Mouse (Mus musculus) stomach, embryonic 14.5 days (tissue): ENCODE results near the gene Kcnc1. TPM values are rescaled to one million over a fixed set of nuclear protein-coding genes. Genes with fewer than 3 reads are reported as not detected.

Experiments used
- ATAC-seq: fragments of 200-750 bp; cut with Nextera tagmentation; 2 replicates; pipeline ENCODE4 v1.8.0; 2017; ENCODE audit warnings: low read depth, moderate TSS enrichment; ENCODE audit not compliant: insufficient number of reproducible peaks, insufficient read depth, low FRiP score
- H3K27ac ChIP-seq: fragments of 300-500 bp; sonication (generic); 2 replicates; pipeline ENCODE4 v1.5.1; 2014; ENCODE audit warnings: mild to moderate bottlenecking, low read length, moderate library complexity, mixed read lengths
- H3K27me3 ChIP-seq: fragments of 300-500 bp; sonication (generic); 2 replicates; pipeline ENCODE4 v1.6.1; 2014; ENCODE audit warnings: low read length, control low read depth, mixed read lengths; ENCODE audit not compliant: control insufficient read depth, insufficient read depth
- H3K36me3 ChIP-seq: fragments of 300-500 bp; sonication (generic); 2 replicates; pipeline ENCODE4 v1.6.1; 2014; ENCODE audit warnings: mild to moderate bottlenecking, control low read depth, low read length, moderate library complexity, mixed read lengths; ENCODE audit not compliant: control insufficient read depth, insufficient read depth
- H3K4me1 ChIP-seq: fragments of 300-500 bp; sonication (generic); 2 replicates; pipeline ENCODE4 v1.6.1; 2014; ENCODE audit warnings: low read length, control low read depth, mixed read lengths; ENCODE audit not compliant: control insufficient read depth, insufficient read depth
- H3K4me2 ChIP-seq: fragments of 300-500 bp; sonication (generic); replicated peaks from 2 replicates; pipeline ENCODE4 v1.6.1; 2014; ENCODE audit warnings: low read depth, low read length, control low read depth
- H3K4me3 ChIP-seq: fragments of 300-500 bp; sonication (generic); 2 replicates; pipeline ENCODE4 v1.5.1; 2014; ENCODE audit warnings: low read depth, low read length, control low read depth
- H3K9ac ChIP-seq: fragments of 300-500 bp; sonication (generic); replicated peaks from 2 replicates; pipeline ENCODE4 v1.6.1; 2014; ENCODE audit warnings: low read depth, mild to moderate bottlenecking, control low read depth, low read length, moderate library complexity, mixed read lengths
- H3K9me3 ChIP-seq: fragments of 300-500 bp; sonication (generic); 2 replicates; pipeline ENCODE4 v1.6.1; 2016; ENCODE audit warnings: low read depth, low read length, control low read depth; ENCODE audit not compliant: control insufficient read depth
- WGBS: fragments of 180-500 bp; shearing (Covaris S2); extraction: QIAGEN DNeasy Blood & Tissue Kit; methylation state at CpG from one replicate; pipeline ENCODE4 v1.1.7; 2014; 5-methylcytosine and 5-hydroxymethylcytosine counted together
- polyA plus RNA-seq: library from polyadenylated mRNA; unstranded; fragments of >200 nt; fragmentation: Nextera tagmentation; extraction: Ambion mirVana; gene quantifications from 2 replicates; pipeline ENCODE4 v1.2.1, GENCODE M21; 2014

Kcnc1 gene
- polyA plus RNA-seq, result 0.35 and 0.51 TPM in 2 replicates

DNA sequence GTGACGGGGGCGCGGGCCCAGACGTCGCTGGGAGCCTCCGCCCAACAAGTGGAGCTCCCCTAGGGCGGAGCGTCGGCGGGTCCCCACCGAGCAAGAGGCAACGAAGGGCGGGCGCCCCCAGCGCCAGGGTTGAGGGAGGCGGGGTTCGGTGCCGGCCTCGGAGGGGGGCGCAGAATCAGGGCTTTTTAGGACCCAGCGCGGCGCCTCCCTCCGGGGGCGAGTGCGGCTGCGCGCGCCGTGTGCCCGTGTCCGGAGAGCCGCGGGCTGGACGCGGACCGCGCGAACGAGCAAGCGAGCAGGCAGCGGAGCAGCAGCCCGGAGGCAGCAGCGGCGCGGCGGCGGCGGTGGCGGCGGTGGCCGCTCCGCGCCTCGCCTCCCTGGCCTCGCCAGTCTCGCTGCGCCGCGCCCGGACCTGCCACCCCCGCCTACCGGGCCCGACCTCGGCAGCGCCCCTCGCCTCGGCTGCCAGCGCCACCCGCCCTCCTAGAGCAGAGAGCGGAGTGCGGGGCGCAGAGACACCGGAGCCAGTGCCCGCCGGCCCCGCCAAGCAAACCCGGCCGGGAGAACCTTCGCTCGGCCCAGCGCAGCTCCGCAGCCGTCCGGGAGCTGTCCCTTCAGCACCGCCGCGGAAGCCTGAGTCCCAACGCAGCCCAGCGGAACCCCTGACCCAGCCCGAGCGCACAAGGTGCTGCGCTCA, at the start of gene Kcnc1:
Gene Kcnc1, plus strand, starts transcription at position 267 of the 697 bp plus-strand sequence.
- H3K9me3 ChIP-seq, result no peaks in the 10 kb centered on the region
- H3K4me1 ChIP-seq, result peaks cover 8% of the 10 kb centered on the region; the same call in 1 of the 2 replicates
- H3K27ac ChIP-seq, result no peak within 1 kb of the TSS
- no peaks in the 10 kb centered on the region for H3K36me3 ChIP-seq
- peaks cover 47% of the 10 kb centered on the region for H3K27me3 ChIP-seq
- H3K9ac ChIP-seq, result no peak within 1 kb of the TSS
- WGBS, result under 1% methylated on average over 77 of the region's 93 CpGs
- peak within 1 kb of the TSS; percentile 31 for H3K4me3 ChIP-seq
- peak within 1 kb of the TSS; percentile 75 for H3K4me2 ChIP-seq
- peak; percentile 80 for ATAC-seq

DNA sequence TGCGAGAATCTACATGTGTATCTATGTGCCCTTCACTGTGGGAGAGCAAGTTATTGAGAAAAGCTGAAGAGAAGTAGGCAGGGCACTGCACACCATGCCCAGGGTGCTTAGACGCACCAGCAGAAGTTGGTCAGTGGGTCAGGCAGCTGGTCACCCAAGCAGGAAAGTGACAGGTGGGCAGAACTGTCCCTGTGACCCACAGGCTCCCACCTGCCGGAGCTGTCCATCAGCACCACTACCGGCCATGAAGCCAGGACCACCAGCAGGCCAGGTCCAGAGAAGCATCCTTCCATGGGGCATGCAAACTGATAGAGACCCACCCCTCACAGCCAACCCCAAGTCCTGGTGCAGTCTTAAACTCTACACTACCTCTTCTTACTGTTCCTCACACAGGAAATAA, 48.6 kb upstream of the Kcnc1 start:
- no peak for ATAC-seq
- H3K27me3 ChIP-seq, result peaks cover 26% of the 10 kb centered on the region
- WGBS, result 59% methylated on average over 4 of the region's 4 CpGs
- no peaks in the 10 kb centered on the region for H3K9me3 ChIP-seq
- no peaks in the 10 kb centered on the region for H3K4me1 ChIP-seq
- H3K4me3 ChIP-seq, result no peak overlapping the region
- H3K9ac ChIP-seq, result no peak overlapping the region
- no peak overlapping the region for H3K27ac ChIP-seq
- H3K36me3 ChIP-seq, result no peaks in the 10 kb centered on the region
- no peak overlapping the region for H3K4me2 ChIP-seq

DNA sequence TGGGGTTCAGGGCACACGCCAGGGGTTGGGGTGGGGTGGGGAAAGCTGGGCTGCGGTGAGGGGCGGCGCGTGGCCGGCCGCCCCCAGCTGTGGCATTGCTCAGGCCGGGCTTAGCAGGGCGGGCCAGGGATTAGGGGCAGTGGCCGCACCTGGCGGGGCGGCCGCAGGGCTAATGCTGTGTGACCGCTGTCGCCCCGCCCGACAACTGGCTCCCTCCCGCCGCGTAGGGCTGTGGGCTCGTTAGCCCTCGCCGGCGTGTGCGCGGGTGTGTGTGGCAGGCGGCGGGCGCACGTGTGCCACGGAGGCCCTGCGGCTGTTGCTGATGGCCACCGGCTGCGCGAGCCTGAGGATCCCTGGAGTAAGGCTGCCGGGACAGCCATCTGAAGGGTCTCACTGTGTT, 47.5 kb upstream of the Kcnc1 start:
- Histone ChIP-seq H3K27me3 (peaks cover 26% of the 10 kb centered on the region), H3K9me3 (no peaks in the 10 kb centered on the region), H3K27ac (no peak overlapping the region), H3K4me2 (no peak overlapping the region), H3K4me3 (no peak overlapping the region), H3K36me3 (no peaks in the 10 kb centered on the region), H3K9ac (no peak overlapping the region), H3K4me1 (no peaks in the 10 kb centered on the region)
- WGBS, result 4% methylated on average over 36 of the region's 36 CpGs
- no peak for ATAC-seq

DNA sequence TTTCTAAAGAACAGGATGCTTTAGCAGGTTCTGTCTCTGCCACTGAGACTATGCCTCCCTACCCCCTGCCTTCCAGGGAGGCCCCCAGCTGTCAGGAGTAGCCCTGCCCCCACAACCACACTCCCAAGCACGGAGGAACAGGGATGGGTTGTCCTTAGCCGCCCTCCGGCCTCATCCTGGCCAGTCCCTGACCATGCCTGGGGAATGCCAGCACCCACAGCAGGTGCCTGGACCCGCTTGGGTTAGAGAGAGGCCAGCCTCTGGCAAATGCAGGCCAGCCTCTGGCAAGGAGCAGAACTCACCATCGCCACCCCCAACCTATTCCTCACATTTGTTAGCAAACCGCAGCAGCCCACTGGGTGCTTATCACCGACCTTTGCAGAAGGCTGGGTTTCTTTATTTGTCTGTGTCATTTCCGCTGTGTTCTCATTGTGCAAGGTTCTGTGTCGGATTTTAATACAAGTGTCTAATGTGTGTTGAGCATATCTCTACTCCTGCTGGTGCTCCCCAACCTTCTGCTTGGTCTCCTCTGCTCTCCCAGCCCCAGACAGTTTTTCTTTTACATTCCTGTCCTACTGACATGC, 46.1 kb upstream of the Kcnc1 start:
- H3K4me1 ChIP-seq, result no peaks in the 10 kb centered on the region
- H3K9me3 ChIP-seq, result no peaks in the 10 kb centered on the region
- no peak overlapping the region for H3K4me2 ChIP-seq
- H3K9ac ChIP-seq, result no peak overlapping the region
- H3K27ac ChIP-seq, result no peak overlapping the region
- peaks cover 26% of the 10 kb centered on the region for H3K27me3 ChIP-seq
- ATAC-seq, result no peak
- H3K36me3 ChIP-seq, result no peaks in the 10 kb centered on the region
- 50% methylated on average over 9 of the region's 9 CpGs for WGBS
- no peak overlapping the region for H3K4me3 ChIP-seq

DNA sequence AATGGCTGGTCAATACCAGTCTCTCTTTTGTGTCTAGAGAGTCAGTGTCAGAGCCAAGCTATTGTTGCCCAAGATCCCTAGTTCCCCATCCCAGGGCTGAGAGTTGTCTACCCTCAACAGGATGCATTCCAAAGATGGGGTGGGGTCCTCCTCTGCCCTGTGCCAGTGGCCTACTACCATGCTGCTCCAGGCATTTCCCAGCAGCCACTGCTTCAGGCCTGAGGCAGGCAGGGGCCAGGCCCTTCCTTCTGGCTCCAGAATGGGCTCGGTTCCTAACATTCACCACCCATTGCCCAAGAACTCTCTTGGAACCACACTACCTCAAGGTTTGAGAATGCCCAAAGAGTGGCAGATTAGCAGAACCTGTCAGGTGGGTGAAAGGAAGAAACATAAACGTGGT, 43.5 kb upstream of the Kcnc1 start:
- H3K4me1 ChIP-seq, result no peaks in the 10 kb centered on the region
- no peak overlapping the region for H3K4me3 ChIP-seq
- ATAC-seq, result no peak
- no peak overlapping the region for H3K9ac ChIP-seq
- whole genome bisulfite sequencing, result 67% methylated on average over 2 of the region's 2 CpGs
- H3K27me3 ChIP-seq, result peaks cover 19% of the 10 kb centered on the region
- no peak overlapping the region for H3K4me2 ChIP-seq
- no peak overlapping the region for H3K27ac ChIP-seq
- H3K36me3 ChIP-seq, result no peaks in the 10 kb centered on the region
- no peaks in the 10 kb centered on the region for H3K9me3 ChIP-seq

DNA sequence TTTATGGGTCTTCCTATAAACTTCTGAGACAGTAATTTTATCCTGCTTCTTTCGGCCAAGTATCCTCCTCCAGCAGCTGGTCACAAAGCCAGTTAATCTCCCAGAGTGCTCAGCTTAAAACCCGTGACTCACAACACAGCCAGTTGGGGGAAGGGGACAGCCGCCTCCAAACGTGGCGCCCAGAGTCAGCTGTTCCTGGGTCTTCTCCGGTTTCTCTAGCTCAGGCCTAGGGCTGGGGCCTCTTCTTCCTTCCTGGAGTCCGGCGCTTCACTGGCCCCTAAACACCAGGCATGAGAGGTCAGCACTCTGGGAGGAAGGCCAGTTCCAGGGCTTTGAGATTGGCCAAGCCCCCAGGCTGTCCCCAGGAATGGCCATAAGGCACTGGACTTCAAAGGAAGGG, 43.1 kb upstream of the Kcnc1 start:
- Histone ChIP-seq H3K4me3 (no peak overlapping the region), H3K9me3 (no peaks in the 10 kb centered on the region), H3K27me3 (peaks cover 16% of the 10 kb centered on the region), H3K4me1 (no peaks in the 10 kb centered on the region), H3K36me3 (no peaks in the 10 kb centered on the region), H3K27ac (no peak overlapping the region), H3K4me2 (no peak overlapping the region), H3K9ac (no peak overlapping the region)
- no peak for ATAC-seq
- 47% methylated on average over 8 of the region's 8 CpGs for WGBS

DNA sequence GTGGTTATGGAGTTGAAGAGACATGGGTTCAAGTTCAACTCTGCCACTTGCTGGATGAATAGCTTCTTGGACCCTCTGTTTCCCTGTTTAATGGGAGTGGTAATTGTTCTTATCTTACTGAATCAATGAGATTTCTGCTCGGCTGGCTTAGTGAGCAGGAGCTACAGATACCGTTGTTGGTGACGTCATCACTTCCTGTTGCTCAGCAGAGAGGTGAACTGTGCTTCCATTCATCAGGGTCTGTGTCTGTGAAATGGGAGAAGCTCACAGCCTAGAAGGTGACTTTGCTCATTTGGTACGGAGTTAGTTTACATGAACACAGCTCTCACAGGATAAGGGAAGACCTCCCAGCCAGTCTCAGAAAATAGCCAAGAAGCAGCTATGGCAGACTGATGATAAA, 42.4 kb upstream of the Kcnc1 start:
- ATAC-seq, result no peak
- H3K9ac ChIP-seq, result no peak overlapping the region
- WGBS, result 17% methylated on average over 4 of the region's 4 CpGs
- no peak overlapping the region for H3K4me3 ChIP-seq
- no peak overlapping the region for H3K27ac ChIP-seq
- no peaks in the 10 kb centered on the region for H3K4me1 ChIP-seq
- no peak overlapping the region for H3K4me2 ChIP-seq
- H3K27me3 ChIP-seq, result peaks cover 10% of the 10 kb centered on the region; the same call in 1 of the 2 replicates
- H3K9me3 ChIP-seq, result no peaks in the 10 kb centered on the region
- H3K36me3 ChIP-seq, result no peaks in the 10 kb centered on the region

DNA sequence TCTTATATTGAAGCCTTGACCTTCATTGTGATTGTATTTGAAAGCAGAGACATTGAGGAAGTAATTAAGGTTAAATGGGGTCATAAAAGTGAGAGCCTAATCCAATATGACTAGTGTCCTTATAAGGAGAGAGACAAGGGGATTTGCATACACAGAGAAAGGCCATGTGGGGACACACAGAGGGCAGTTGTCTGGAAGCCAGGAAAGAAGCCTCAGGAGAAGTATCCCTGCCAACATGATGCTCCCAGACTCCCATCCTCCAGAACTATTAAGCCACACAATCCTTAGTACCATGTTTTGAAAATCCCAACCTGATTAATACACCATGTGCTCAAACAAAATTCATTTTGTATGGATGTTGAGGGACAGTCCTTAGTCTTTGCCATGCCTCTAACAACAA, 34.5 kb upstream of the Kcnc1 start:
- ATAC-seq, result no peak
- Histone ChIP-seq H3K4me2 (no peak overlapping the region), H3K9me3 (no peaks in the 10 kb centered on the region), H3K36me3 (no peaks in the 10 kb centered on the region), H3K9ac (no peak overlapping the region), H3K27ac (no peak overlapping the region), H3K27me3 (no peaks in the 10 kb centered on the region), H3K4me3 (no peak overlapping the region), H3K4me1 (no peaks in the 10 kb centered on the region)

DNA sequence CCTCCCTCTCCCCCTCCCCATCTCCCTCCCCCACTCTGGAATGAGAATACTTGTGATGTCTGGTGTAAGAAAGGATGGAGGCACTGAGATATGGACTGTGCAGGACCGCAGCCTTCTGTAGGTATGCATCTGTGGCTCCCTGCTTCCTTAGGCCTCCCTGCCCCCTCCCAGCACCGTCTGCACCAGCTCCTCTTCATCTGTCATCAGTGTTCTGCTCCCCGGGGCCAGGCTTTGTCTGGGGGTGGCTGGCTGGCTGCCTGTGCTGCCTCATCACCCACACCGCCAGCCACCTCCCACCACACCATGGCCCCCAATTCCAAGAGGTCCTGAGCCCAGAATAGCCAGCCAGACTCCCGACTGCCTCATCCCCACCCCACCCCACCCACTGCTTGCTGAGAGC, 32.1 kb upstream of the Kcnc1 start:
- H3K9me3 ChIP-seq, result no peaks in the 10 kb centered on the region
- no peaks in the 10 kb centered on the region for H3K27me3 ChIP-seq
- no peaks in the 10 kb centered on the region for H3K4me1 ChIP-seq
- 38% methylated on average over 4 of the region's 5 CpGs for WGBS
- no peaks in the 10 kb centered on the region for H3K36me3 ChIP-seq
- no peak for ATAC-seq
- no peak overlapping the region for H3K27ac ChIP-seq
- H3K4me3 ChIP-seq, result no peak overlapping the region
- no peak overlapping the region for H3K4me2 ChIP-seq
- no peak overlapping the region for H3K9ac ChIP-seq
